Mouse (Mus musculus): ENCODE measurements around the gene Ackr2. TPM values are rescaled to one million over a fixed set of nuclear protein-coding genes. Genes with fewer than 3 reads are reported as not detected.

Ackr2 gene
- total RNA-seq (2015), result not detected in 2 replicates
- total RNA-seq (2017), result not detected in 2 replicates

- no peak for ATAC-seq (ENCODE audit: poor library complexity, severe bottlenecking)
These were observed at the start of gene Ackr2 for GRCm38 (mm10) chr9:121898245-121898644. TSS of gene Ackr2 (plus strand) at chr9:121898355.

GRCm38 (mm10) chr9:121854246-121854645 lies 43.9 kb upstream of the Ackr2 start:
- ATAC-seq (ENCODE audit: poor library complexity, severe bottlenecking), result no peak

GRCm38 (mm10) chr9:121856649-121857416 lies 41.3 kb upstream of the Ackr2 start:
- ATAC-seq (ENCODE audit: poor library complexity, severe bottlenecking), result peak; percentile 14

- peak; percentile 89 for ATAC-seq (ENCODE audit: poor library complexity, severe bottlenecking)
These were observed 40.5 kb upstream of the Ackr2 start for GRCm38 (mm10) chr9:121857474-121858152.

- peak; percentile 55 for ATAC-seq (ENCODE audit: poor library complexity, severe bottlenecking)
These were observed 40.0 kb upstream of the Ackr2 start, which contains the start of gene Higd1a for GRCm38 (mm10) chr9:121858153-121858488. TSS of gene Higd1a (minus strand) at chr9:121858362.

GRCm38 (mm10) chr9:121859345-121859744 lies 38.8 kb upstream of the Ackr2 start:
- no peak for ATAC-seq (ENCODE audit: poor library complexity, severe bottlenecking)

GRCm38 (mm10) chr9:121860921-121861320 lies 37.2 kb upstream of the Ackr2 start:
- ATAC-seq (ENCODE audit: poor library complexity, severe bottlenecking), result no peak

GRCm38 (mm10) chr9:121864837-121865236 lies 33.3 kb upstream of the Ackr2 start:
- ATAC-seq (ENCODE audit: poor library complexity, severe bottlenecking), result no peak

- no peak for ATAC-seq (ENCODE audit: poor library complexity, severe bottlenecking)
These were observed 32.6 kb upstream of the Ackr2 start for GRCm38 (mm10) chr9:121865425-121866008.

GRCm38 (mm10) chr9:121867632-121868031 lies 30.5 kb upstream of the Ackr2 start:
- no peak for ATAC-seq (ENCODE audit: poor library complexity, severe bottlenecking)

- no peak for ATAC-seq (ENCODE audit: poor library complexity, severe bottlenecking)
These were observed 29.9 kb upstream of the Ackr2 start for GRCm38 (mm10) chr9:121868236-121868635.

- no peak for ATAC-seq (ENCODE audit: poor library complexity, severe bottlenecking)
These were observed 28.7 kb upstream of the Ackr2 start for GRCm38 (mm10) chr9:121869432-121869831.

- no peak for ATAC-seq (ENCODE audit: poor library complexity, severe bottlenecking)
These were observed 28.1 kb upstream of the Ackr2 start for GRCm38 (mm10) chr9:121869973-121870515.

GRCm38 (mm10) chr9:121872062-121872683 lies 26.0 kb upstream of the Ackr2 start:
- ATAC-seq (ENCODE audit: poor library complexity, severe bottlenecking), result no peak

GRCm38 (mm10) chr9:121873578-121873977 lies 24.6 kb upstream of the Ackr2 start:
- no peak for ATAC-seq (ENCODE audit: poor library complexity, severe bottlenecking)

GRCm38 (mm10) chr9:121877052-121877740 lies 21.0 kb upstream of the Ackr2 start:
- peak; percentile 53; the same call in 1 of the 2 replicates for ATAC-seq (ENCODE audit: poor library complexity, severe bottlenecking)

GRCm38 (mm10) chr9:121880840-121881239 lies 17.3 kb upstream of the Ackr2 start:
- ATAC-seq (ENCODE audit: poor library complexity, severe bottlenecking), result peak; percentile 70

GRCm38 (mm10) chr9:121881301-121881700 lies 16.9 kb upstream of the Ackr2 start:
- no peak for ATAC-seq (ENCODE audit: poor library complexity, severe bottlenecking)

- peak; percentile 64 for ATAC-seq (ENCODE audit: poor library complexity, severe bottlenecking)
These were observed 16.1 kb upstream of the Ackr2 start for GRCm38 (mm10) chr9:121882015-121882457.

- ATAC-seq (ENCODE audit: poor library complexity, severe bottlenecking), result no peak
These were observed 8.2 kb upstream of the Ackr2 start for GRCm38 (mm10) chr9:121889927-121890440.

All from megakaryocyte, adult 5-6 weeks (primary cell).